Mouse (Mus musculus) CD8-positive naive resting alpha-beta T cell, adult 2 months (primary cell): ENCODE results near the gene Trappc10.
A peak's percentile ranks its signal among the peaks of the same experiment; 100 is the strongest.

Source experiments
- DNase-seq, 2 experiments: peaks; one replicate each; pipeline ENCODE4 v3.0.0; 2022; ENCODE audit warnings: low read depth in 2 of 2, low spot score in 2 of 2

Gene Trappc10

GRCm38 (mm10) chr10:78244438-78245224, at the start of gene Trappc10:
Gene Trappc10, minus strand, starts transcription at chr10:78244641.
- peak; percentile 77 for DNase-seq

- no peak for DNase-seq
These were observed 49.1 kb upstream of the Trappc10 start for GRCm38 (mm10) chr10:78293576-78293975.

- DNase-seq = no peak
These were observed 47.9 kb upstream of the Trappc10 start for GRCm38 (mm10) chr10:78292381-78292780.

- DNase-seq = no peak
These were observed 46.5 kb upstream of the Trappc10 start for GRCm38 (mm10) chr10:78290730-78291535.

- DNase-seq = no peak
These were observed 44.5 kb upstream of the Trappc10 start for GRCm38 (mm10) chr10:78288896-78289295.

GRCm38 (mm10) chr10:78288135-78288534, 43.7 kb upstream of the Trappc10 start:
- no peak for DNase-seq

- no peak for DNase-seq
These were observed 43.2 kb upstream of the Trappc10 start for GRCm38 (mm10) chr10:78287465-78288132.

- DNase-seq = no peak
These were observed 41.5 kb upstream of the Trappc10 start for GRCm38 (mm10) chr10:78285959-78286358.

- DNase-seq = no peak
These were observed 41.0 kb upstream of the Trappc10 start for GRCm38 (mm10) chr10:78285409-78285808.

- DNase-seq = no peak
These were observed 40.4 kb upstream of the Trappc10 start for GRCm38 (mm10) chr10:78284812-78285211.

GRCm38 (mm10) chr10:78282411-78282810, 38.0 kb upstream of the Trappc10 start:
- no peak for DNase-seq

GRCm38 (mm10) chr10:78280486-78280885, 36.0 kb upstream of the Trappc10 start:
- DNase-seq = no peak

GRCm38 (mm10) chr10:78279210-78279609, 34.8 kb upstream of the Trappc10 start:
- DNase-seq = peak; percentile 31 to 46

- DNase-seq = no peak
These were observed 33.4 kb upstream of the Trappc10 start for GRCm38 (mm10) chr10:78277835-78278234.

GRCm38 (mm10) chr10:78276242-78276641, 31.8 kb upstream of the Trappc10 start:
- no peak for DNase-seq

- no peak for DNase-seq
These were observed 28.5 kb upstream of the Trappc10 start for GRCm38 (mm10) chr10:78272932-78273331.

- no peak for DNase-seq
These were observed 21.4 kb upstream of the Trappc10 start for GRCm38 (mm10) chr10:78265881-78266280.

GRCm38 (mm10) chr10:78264735-78265134, 20.3 kb upstream of the Trappc10 start:
- no peak for DNase-seq

- DNase-seq = no peak
These were observed 16.6 kb upstream of the Trappc10 start for GRCm38 (mm10) chr10:78260916-78261650.

GRCm38 (mm10) chr10:78260322-78260721, 15.9 kb upstream of the Trappc10 start:
- DNase-seq = no peak

GRCm38 (mm10) chr10:78259702-78260101, 15.3 kb upstream of the Trappc10 start:
- no peak for DNase-seq
